10 mouse cellular contexts compared by ENCODE assay signal in genomic region chr9:66181126-66181825, GRCm38 (mm10). TPM values are rescaled to one million over a fixed set of nuclear protein-coding genes. Genes with fewer than 3 reads are reported as not detected.
A peak's percentile ranks its signal among the peaks of the same experiment; 100 is the strongest.
DNase-seq lines count a peak whose midpoint lies in the region; ATAC-seq lines count a peak whose summit lies in the region.
"Had no signal": no experiment of that assay in that cellular context is flagged by ENCODE, and none has a peak within 500 bp of the region (broad histone marks: within the 10 kb centered on the region; RNA-seq: fewer than 3 reads in every experiment).

No protein-coding gene starts in this region.

- ATAC-seq in forebrain, embryonic 14.5 days = no peak

- no peak overlapping the region for H3K4me2 ChIP-seq in forebrain, embryonic 14.5 days (ENCODE audit: low read length)
- H3K4me2 ChIP-seq: neural tube, embryonic 12.5 days had no signal

- no peaks in the 10 kb centered on the region for H3K9me3 ChIP-seq in heart, embryonic 10.5 days
- H3K9me3 ChIP-seq in limb, embryonic 10.5 days (replicated peaks) = no peaks in the 10 kb centered on the region
- no peaks in the 10 kb centered on the region for H3K9me3 ChIP-seq in forebrain, embryonic 14.5 days (replicated peaks; ENCODE audit: control insufficient read depth, low read length)
- H3K9me3 ChIP-seq: neural tube, embryonic 12.5 days had no signal

- peak; percentile 82 for DNase-seq in heart, embryonic 10.5 days (ENCODE audit: low spot score)
- DNase-seq in heart, postnatal 10 days = no peak
- DNase-seq in R1 (ENCODE audit: low read depth, low spot score) = peak; percentile 86
- DNase-seq in limb, embryonic 10.5 days (ENCODE audit: low spot score) = no peak
- peak; percentile 87 for DNase-seq in lung, postnatal 36 days
- DNase-seq in forebrain, embryonic 14.5 days (ENCODE audit: low spot score) = no peak
- DNase-seq in left cerebral cortex, postnatal 14 days (ENCODE audit: low spot score in 2 of 2) = no peak
- no peak for DNase-seq in layer of hippocampus, postnatal 25 days (ENCODE audit: extremely low spot score in 1 of 2, low spot score in 1 of 2)
- DNase-seq: thymus, postnatal 14 days had no signal

- peak overlapping the region; percentile 84 for H3K27ac ChIP-seq in heart, embryonic 10.5 days
- H3K27ac ChIP-seq in limb, embryonic 10.5 days = peak overlapping the region; percentile 39; the same call in 1 of the 2 replicates
- H3K27ac ChIP-seq in forebrain, embryonic 14.5 days (ENCODE audit: low read depth, low read length) = no peak overlapping the region
- H3K27ac ChIP-seq: neural tube, embryonic 12.5 days had no signal

- no peak overlapping the region for H3K9ac ChIP-seq in forebrain, embryonic 14.5 days (ENCODE audit: low read length)
- H3K9ac ChIP-seq: neural tube, embryonic 12.5 days had no signal

- H3K4me3 ChIP-seq in heart, embryonic 10.5 days = peak overlapping the region; percentile 22; the same call in 1 of the 2 replicates
- H3K4me3 ChIP-seq in limb, embryonic 10.5 days = no peak overlapping the region
- H3K4me3 ChIP-seq in forebrain, embryonic 14.5 days (ENCODE audit: low read depth, low read length) = no peak overlapping the region
- H3K4me3 ChIP-seq: neural tube, embryonic 12.5 days had no signal

- no peaks in the 10 kb centered on the region for H3K36me3 ChIP-seq in heart, embryonic 10.5 days
- no peaks in the 10 kb centered on the region for H3K36me3 ChIP-seq in limb, embryonic 10.5 days
- H3K36me3 ChIP-seq in forebrain, embryonic 14.5 days (ENCODE audit: control insufficient read depth, insufficient read depth, low read length) = no peaks in the 10 kb centered on the region
- H3K36me3 ChIP-seq: neural tube, embryonic 12.5 days had no signal

- peaks cover 29% of the 10 kb centered on the region for H3K4me1 ChIP-seq in heart, embryonic 10.5 days
- peaks cover 19% of the 10 kb centered on the region for H3K4me1 ChIP-seq in limb, embryonic 10.5 days
- H3K4me1 ChIP-seq in forebrain, embryonic 14.5 days (ENCODE audit: control insufficient read depth, insufficient read depth, low read length) = no peaks in the 10 kb centered on the region

- intact Hi-C loops in heart, postnatal 10 days (cut with DNase I) = no loop called here
- intact Hi-C loops in left cerebral cortex, postnatal 14 days (cut with DNase I) = no loop called here

- WGBS in heart, embryonic 10.5 days = 55% methylated on average over 4 of the region's 4 CpGs
- 76% methylated on average over 4 of the region's 4 CpGs for WGBS in limb, embryonic 10.5 days
- 86% methylated on average over 4 of the region's 4 CpGs for WGBS in forebrain, embryonic 14.5 days

- H3K27me3 ChIP-seq in heart, embryonic 10.5 days (ENCODE audit: insufficient read depth, poor library complexity, severe bottlenecking) = no peaks in the 10 kb centered on the region
- H3K27me3 ChIP-seq in limb, embryonic 10.5 days (ENCODE audit: low read depth, poor library complexity, severe bottlenecking) = no peaks in the 10 kb centered on the region
- no peaks in the 10 kb centered on the region for H3K27me3 ChIP-seq in forebrain, embryonic 14.5 days (replicated peaks; ENCODE audit: control insufficient read depth, insufficient read depth, low read length)
- H3K27me3 ChIP-seq: neural tube, embryonic 12.5 days had no signal

RNA-seq across cellular contexts. Expression of gene Dapk2, which starts 23.3 kb away (rescaled TPM):
- 7.8 and 8.5 TPM in 2 replicates for polyA plus RNA-seq in heart, embryonic 10.5 days (2016; fragmentation: Nextera tagmentation; extraction: Ambion mirVana)
- 1 to 10 TPM; 5.1 to 5.3 TPM for total RNA-seq in heart, postnatal 10 days (2021)
- polyA plus RNA-seq in limb, embryonic 10.5 days (2016; fragmentation: Nextera tagmentation; extraction: Ambion mirVana) = 2.9 and 3.6 TPM in 2 replicates
- polyA plus RNA-seq in forebrain, embryonic 14.5 days (2014; fragmentation: Nextera tagmentation; extraction: Ambion mirVana) = 2.2 and 2.3 TPM in 2 replicates
- 1 to 10 TPM; 2.4 to 5.8 TPM for total RNA-seq in left cerebral cortex, postnatal 14 days (2021)
- total RNA-seq in layer of hippocampus, postnatal 25 days (2021) = 1 to 10 TPM in 1 of 2 experiments, under 1 TPM in 1; 0.61 to 1.4 TPM

RNA-seq across cellular contexts. Expression of gene Ciao2a, which starts 54.9 kb away (rescaled TPM):
- 174 TPM in 2 replicates for polyA plus RNA-seq in heart, embryonic 10.5 days (2016; fragmentation: Nextera tagmentation; extraction: Ambion mirVana)
- total RNA-seq in heart, postnatal 10 days (2021) = 10 to 100 TPM; 84.0 to 85.4 TPM
- polyA plus RNA-seq in limb, embryonic 10.5 days (2016; fragmentation: Nextera tagmentation; extraction: Ambion mirVana) = 166 and 171 TPM in 2 replicates
- 79.8 and 81.2 TPM in 2 replicates for polyA plus RNA-seq in forebrain, embryonic 14.5 days (2014; fragmentation: Nextera tagmentation; extraction: Ambion mirVana)
- total RNA-seq in left cerebral cortex, postnatal 14 days (2021) = 10 to 100 TPM; 26.8 to 28.0 TPM
- total RNA-seq in layer of hippocampus, postnatal 25 days (2021) = 10 to 100 TPM; 23.6 to 29.3 TPM

RNA-seq across cellular contexts. Expression of gene Snx1, which starts 54.9 kb away (rescaled TPM):
- 81.9 and 101 TPM in 2 replicates for polyA plus RNA-seq in heart, embryonic 10.5 days (2016; fragmentation: Nextera tagmentation; extraction: Ambion mirVana)
- 10 to 100 TPM; 38.5 to 41.3 TPM for total RNA-seq in heart, postnatal 10 days (2021)
- polyA plus RNA-seq in limb, embryonic 10.5 days (2016; fragmentation: Nextera tagmentation; extraction: Ambion mirVana) = 122 and 126 TPM in 2 replicates
- polyA plus RNA-seq in forebrain, embryonic 14.5 days (2014; fragmentation: Nextera tagmentation; extraction: Ambion mirVana) = 111 and 120 TPM in 2 replicates
- 10 to 100 TPM; 51.6 to 56.3 TPM for total RNA-seq in left cerebral cortex, postnatal 14 days (2021)
- total RNA-seq in layer of hippocampus, postnatal 25 days (2021) = 10 to 100 TPM; 73.8 to 87.8 TPM

Comparison
In these comparisons a context has a peak if more than half of its experiments do, and no peak if none do; other contexts are left out.
1. DNase-seq: peak in heart, embryonic 10.5 days (single experiment), R1 (single experiment) and lung, postnatal 36 days (single experiment); none in heart, postnatal 10 days (0 of 2), limb, embryonic 10.5 days (single experiment), forebrain, embryonic 14.5 days (single experiment), left cerebral cortex, postnatal 14 days (0 of 2) and layer of hippocampus, postnatal 25 days (0 of 2).